Mouse (Mus musculus) limb, embryonic 12.5 days (tissue): ENCODE data around the gene Rheb. TPM values are rescaled to one million over a fixed set of nuclear protein-coding genes. Genes with fewer than 3 reads are reported as not detected.
"Not testable (repeated sequence)": the region's sequence is repeated elsewhere in the genome, so short reads cannot be mapped to it uniquely, and the experiment has no call there.

Experiments
- ATAC-seq: fragments of 200-750 bp; cut with Nextera tagmentation; 2 replicates; pipeline ENCODE4 v1.8.0; 2017; ENCODE audit warnings: low read depth, moderate TSS enrichment; ENCODE audit not compliant: insufficient number of reproducible peaks, insufficient read depth, low FRiP score, low TSS enrichment
- H3K27ac ChIP-seq: fragments of 300-500 bp; sonication (generic); 2 replicates; pipeline ENCODE4 v1.5.1; 2016; ENCODE audit warnings: mild to moderate bottlenecking, moderate library complexity
- H3K27me3 ChIP-seq: fragments of 300-500 bp; sonication (generic); 2 replicates; pipeline ENCODE4 v1.6.1; 2016; ENCODE audit warnings: mild to moderate bottlenecking, moderate library complexity
- H3K36me3 ChIP-seq: fragments of 300-500 bp; sonication (generic); 2 replicates; pipeline ENCODE4 v1.6.1; 2016; ENCODE audit warnings: mild to moderate bottlenecking, moderate library complexity
- H3K4me1 ChIP-seq: fragments of 300-500 bp; sonication (generic); replicated peaks from 2 replicates; pipeline ENCODE4 v1.6.1; 2016
- H3K4me2 ChIP-seq: fragments of 300-500 bp; sonication (generic); 2 replicates; pipeline ENCODE4 v1.6.1; 2016; ENCODE audit warnings: mild to moderate bottlenecking, moderate library complexity
- H3K4me3 ChIP-seq: fragments of 300-500 bp; sonication (generic); replicated peaks from 2 replicates; pipeline ENCODE4 v1.5.1; 2016; ENCODE audit warnings: mild to moderate bottlenecking
- H3K9ac ChIP-seq: fragments of 300-500 bp; sonication (generic); replicated peaks from 2 replicates; pipeline ENCODE4 v1.6.1; 2016; ENCODE audit warnings: mild to moderate bottlenecking, moderate library complexity
- H3K9me3 ChIP-seq: fragments of 300-500 bp; sonication (generic); 2 replicates; pipeline ENCODE4 v1.6.1; 2016; ENCODE audit warnings: mild to moderate bottlenecking, moderate library complexity
- WGBS: fragments of 180-500 bp; shearing (Covaris S2); methylation state at CpG from one replicate; pipeline ENCODE4 v1.1.7; 2016; 5-methylcytosine and 5-hydroxymethylcytosine counted together
- polyA plus RNA-seq: library from polyadenylated mRNA; unstranded; fragments of >200 nt; fragmentation: Nextera tagmentation; extraction: Ambion mirVana; gene quantifications from 2 replicates; pipeline ENCODE4 v1.2.1, GENCODE M21; 2016

The Rheb gene
- polyA plus RNA-seq, 1 experiment from 2014 or later = 199 TPM

DNA sequence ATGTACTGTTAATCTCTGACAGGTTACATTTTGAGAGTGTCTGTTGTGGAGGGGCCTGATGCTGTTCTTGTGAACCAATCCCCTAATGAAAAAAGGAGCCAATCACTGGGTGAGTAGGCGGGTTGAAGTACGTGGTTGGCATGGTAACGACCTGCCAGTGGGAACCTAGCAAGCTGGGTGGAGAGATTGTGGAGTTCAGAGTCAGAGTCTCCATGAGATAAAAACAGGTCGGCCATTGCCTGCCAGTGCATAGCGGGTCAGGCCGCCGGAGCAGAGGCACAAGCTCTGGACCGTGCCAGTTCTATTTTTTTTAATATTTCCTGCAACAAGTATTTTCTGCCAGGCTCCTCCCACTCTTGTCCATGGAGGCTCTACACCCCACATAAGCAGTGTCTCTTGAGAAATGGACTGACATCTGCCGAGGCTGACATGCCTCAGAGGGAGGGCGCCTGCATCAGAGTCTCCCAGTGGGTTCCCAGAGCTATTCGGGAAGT is 27.4 kb upstream of the Rheb start:
- no peaks in the 10 kb centered on the region for H3K27me3 ChIP-seq
- no peaks in the 10 kb centered on the region for H3K9me3 ChIP-seq
- peaks cover 3% of the 10 kb centered on the region; the same call in 1 of the 2 replicates for H3K4me1 ChIP-seq
- H3K4me2 ChIP-seq = no peak overlapping the region
- H3K9ac ChIP-seq = no peak overlapping the region
- H3K36me3 ChIP-seq = peaks cover 28% of the 10 kb centered on the region
- H3K4me3 ChIP-seq = no peak overlapping the region
- H3K27ac ChIP-seq = no peak overlapping the region
- WGBS = 75% methylated on average over 11 of the region's 11 CpGs
- ATAC-seq = no peak

DNA sequence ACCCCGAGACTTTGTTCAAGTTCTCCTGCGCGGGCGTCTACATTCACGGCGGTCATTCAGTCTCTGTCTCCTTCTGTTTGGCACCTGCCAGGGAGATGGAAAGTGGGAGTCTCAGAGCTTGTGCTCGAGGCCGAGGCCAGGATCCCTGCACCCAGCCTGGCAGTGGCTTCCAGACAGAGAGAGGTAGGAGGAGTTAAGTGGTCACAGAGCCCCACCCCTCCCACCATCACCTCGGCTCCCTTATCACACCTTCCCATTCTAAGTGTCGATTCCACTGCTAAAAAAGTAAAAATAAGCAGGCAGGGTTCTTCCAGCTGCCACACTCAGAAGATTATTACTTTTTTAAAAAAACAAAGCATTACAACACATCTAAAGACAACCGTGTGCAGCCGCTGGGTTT is 21.4 kb upstream of the Rheb start:
- Histone ChIP-seq H3K4me1 (no peaks in the 10 kb centered on the region), H3K4me3 (no peak overlapping the region), H3K36me3 (peaks cover 37% of the 10 kb centered on the region), H3K9me3 (no peaks in the 10 kb centered on the region), H3K27me3 (no peaks in the 10 kb centered on the region), H3K27ac (no peak overlapping the region), H3K9ac (no peak overlapping the region), H3K4me2 (no peak overlapping the region)
- WGBS = 78% methylated on average over 12 of the region's 12 CpGs
- ATAC-seq = no peak

DNA sequence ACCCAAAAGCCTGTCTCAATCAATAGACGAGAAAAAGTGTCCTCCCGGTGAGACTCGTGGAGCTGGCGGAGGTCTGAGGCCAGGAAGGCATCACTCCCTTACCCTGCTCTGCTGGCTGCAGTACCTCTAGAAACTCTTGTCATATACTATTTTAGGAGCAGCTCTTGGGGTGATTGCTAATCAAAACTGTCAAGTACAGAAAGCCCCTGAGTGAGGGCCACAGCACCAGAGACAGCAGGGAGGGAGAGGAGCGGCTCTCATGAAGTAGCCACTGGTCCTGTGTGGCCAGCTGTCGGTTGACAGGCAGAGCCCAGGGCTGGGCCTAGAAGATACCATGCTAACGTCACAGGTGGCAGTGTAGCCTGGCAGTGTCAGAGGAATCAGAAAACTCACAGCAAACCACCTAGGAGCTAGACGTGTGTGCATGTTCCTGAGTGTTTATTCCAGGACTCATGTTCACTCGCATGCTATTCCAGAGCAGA is 19.1 kb upstream of the Rheb start:
- Histone ChIP-seq H3K9me3 (no peaks in the 10 kb centered on the region), H3K4me2 (no peak overlapping the region), H3K27me3 (no peaks in the 10 kb centered on the region), H3K4me1 (no peaks in the 10 kb centered on the region), H3K36me3 (peaks cover 23% of the 10 kb centered on the region), H3K4me3 (no peak overlapping the region), H3K27ac (no peak overlapping the region), H3K9ac (no peak overlapping the region)
- 88% methylated on average over 9 of the region's 9 CpGs for WGBS
- ATAC-seq = no peak

DNA sequence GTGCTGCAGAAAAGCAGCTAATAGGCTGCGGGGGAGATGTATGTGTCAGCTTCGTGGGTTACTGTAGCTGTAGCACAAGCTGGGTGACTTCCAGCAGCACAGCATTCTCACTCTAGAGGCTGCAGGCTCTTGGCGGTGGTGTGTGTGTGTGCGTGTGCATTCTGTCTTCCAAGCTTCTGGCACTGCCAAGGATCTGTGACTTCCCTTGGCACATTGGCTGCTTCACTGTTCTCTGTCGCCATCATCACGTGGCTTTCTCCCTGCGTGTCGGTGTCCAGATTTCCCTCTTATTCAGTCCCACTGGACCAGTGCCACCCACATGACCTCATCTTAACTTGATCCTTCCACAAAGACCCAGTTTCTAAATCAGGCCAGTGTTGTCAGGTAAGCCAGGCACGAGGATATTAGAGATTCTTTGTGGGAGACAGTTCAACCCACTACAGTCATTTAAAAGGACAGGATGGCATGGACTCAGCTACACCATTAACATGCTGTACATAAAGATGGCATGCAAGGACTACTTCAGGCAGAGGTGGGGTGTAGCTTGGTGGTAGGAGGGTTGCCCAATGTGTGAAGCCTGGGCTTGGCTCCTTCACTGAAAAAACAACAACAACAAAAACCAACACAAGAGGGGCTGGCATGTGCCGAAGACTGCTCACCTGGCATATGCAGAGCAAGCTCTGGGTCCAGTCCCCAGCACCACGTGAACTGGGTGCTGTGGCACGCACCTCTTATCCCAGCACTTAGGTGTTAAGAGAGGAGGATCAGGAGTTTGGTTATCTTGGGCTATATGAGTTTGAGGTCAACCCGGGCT is 18.4 kb upstream of the Rheb start:
- H3K9me3 ChIP-seq = no peaks in the 10 kb centered on the region
- H3K36me3 ChIP-seq = peaks cover 18% of the 10 kb centered on the region; the same call in 1 of the 2 replicates
- H3K27ac ChIP-seq = no peak overlapping the region
- no peak for ATAC-seq
- WGBS = 88% methylated on average over 13 of the region's 13 CpGs
- no peaks in the 10 kb centered on the region for H3K4me1 ChIP-seq
- H3K4me2 ChIP-seq = no peak overlapping the region
- H3K9ac ChIP-seq = no peak overlapping the region
- no peaks in the 10 kb centered on the region for H3K27me3 ChIP-seq
- H3K4me3 ChIP-seq = no peak overlapping the region

DNA sequence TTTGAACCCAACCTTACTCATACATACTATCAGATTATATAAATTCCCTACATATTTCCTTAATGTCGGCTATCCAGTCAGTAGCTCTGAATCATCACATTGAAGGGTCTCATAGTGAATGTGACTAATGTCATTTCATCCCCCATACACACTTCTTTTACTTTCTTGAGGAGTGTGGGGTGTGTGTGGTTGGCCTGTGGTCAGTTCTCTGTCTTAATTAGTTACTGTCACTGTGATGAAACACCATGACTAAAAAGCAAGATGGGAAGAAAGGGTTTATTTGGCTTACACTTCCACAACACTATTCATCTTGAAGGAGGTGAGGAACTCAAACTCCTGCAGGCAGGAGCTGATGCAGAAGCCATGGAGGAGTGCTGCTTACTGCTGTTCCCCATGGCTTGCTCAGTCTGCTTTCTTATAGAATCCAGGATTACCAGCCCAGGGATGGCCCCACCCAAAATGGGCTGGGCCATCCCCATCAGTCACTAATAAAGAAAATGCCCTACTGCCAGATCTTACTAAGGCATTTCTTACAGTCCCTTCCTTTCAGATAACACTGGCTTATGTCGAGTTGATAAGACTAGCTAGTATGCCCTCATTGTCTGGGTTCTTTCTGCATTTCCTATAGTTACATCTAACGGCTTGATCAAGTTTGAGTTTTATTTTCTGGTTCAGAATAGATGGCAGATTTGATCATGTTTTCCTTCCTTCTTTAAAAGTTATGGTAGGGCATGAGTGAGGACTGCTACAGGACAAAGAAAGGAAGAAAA is 17.5 kb upstream of the Rheb start:
- Histone ChIP-seq H3K27me3 (no peaks in the 10 kb centered on the region), H3K27ac (no peak overlapping the region), H3K9me3 (no peaks in the 10 kb centered on the region), H3K4me3 (no peak overlapping the region), H3K36me3 (peaks cover 18% of the 10 kb centered on the region; the same call in 1 of the 2 replicates), H3K4me2 (no peak overlapping the region), H3K4me1 (no peaks in the 10 kb centered on the region), H3K9ac (no peak overlapping the region)
- no peak for ATAC-seq
- 77% methylated on average over 3 of the region's 3 CpGs for WGBS

DNA sequence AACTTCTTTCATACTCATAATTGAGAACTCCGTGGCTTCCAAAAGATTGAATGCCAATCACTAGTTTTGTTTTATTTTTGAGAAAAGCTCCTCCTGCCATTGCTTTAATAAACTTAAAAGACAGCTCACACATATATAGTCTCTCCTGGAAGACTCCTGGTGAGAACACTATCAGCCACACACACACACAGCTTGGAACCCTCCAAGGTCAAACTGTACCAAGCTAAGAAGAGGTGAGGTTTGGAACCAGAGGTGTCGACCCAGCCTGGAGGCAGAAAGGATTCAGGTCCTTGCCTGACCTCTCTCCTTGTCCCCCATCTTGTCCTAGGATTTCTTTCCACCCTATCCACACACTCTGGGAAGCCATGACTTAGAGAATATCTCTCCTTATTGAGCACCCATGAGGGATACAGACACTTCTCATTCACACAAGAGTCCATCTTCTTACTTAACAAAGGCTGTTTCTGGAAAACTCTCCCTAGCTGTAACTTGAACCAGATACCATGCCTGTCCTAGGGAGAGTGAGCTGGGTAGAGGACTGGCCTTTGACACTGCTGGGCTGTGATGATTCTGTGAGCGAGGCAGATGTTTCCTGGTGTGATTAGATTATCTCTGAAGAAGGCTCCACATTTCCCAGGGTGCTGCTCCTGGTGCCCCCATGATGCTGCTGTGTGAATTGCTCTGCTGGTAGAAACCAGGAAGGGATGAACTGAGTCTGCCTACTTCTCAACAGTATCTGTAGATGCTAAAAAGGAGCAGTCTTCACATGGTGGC is 12.6 kb upstream of the Rheb start:
- Histone ChIP-seq H3K4me1 (no peaks in the 10 kb centered on the region), H3K4me3 (no peak overlapping the region), H3K36me3 (no peaks in the 10 kb centered on the region), H3K4me2 (no peak overlapping the region), H3K27me3 (no peaks in the 10 kb centered on the region), H3K9me3 (no peaks in the 10 kb centered on the region), H3K27ac (no peak overlapping the region), H3K9ac (no peak overlapping the region)
- WGBS = 72% methylated on average over 3 of the region's 3 CpGs
- no peak for ATAC-seq

DNA sequence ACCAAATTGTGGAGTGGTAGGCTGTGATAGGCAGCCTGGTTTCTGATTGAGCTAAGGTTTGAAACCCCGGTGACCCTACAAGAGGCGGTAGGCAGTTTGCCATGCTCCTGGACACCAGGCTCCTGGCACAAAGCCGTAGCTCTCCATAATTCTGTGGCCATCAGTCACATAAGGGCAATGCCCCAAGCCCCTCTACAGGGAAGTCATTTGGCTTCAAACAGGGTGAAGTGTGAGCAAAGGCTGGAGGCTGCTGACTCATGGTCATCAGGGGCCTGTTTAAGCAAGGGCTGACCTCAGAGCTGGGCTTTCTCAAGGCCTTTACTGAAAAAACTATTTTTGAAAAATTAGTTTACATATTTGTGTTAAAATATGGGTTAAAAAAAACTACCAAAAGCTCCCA is 11.8 kb upstream of the Rheb start:
- Histone ChIP-seq H3K9ac (no peak overlapping the region), H3K27me3 (no peaks in the 10 kb centered on the region), H3K36me3 (no peaks in the 10 kb centered on the region), H3K4me2 (no peak overlapping the region), H3K4me1 (no peaks in the 10 kb centered on the region), H3K27ac (no peak overlapping the region), H3K4me3 (no peak overlapping the region), H3K9me3 (no peaks in the 10 kb centered on the region)
- 88% methylated on average over 3 of the region's 3 CpGs for WGBS
- no peak for ATAC-seq

DNA sequence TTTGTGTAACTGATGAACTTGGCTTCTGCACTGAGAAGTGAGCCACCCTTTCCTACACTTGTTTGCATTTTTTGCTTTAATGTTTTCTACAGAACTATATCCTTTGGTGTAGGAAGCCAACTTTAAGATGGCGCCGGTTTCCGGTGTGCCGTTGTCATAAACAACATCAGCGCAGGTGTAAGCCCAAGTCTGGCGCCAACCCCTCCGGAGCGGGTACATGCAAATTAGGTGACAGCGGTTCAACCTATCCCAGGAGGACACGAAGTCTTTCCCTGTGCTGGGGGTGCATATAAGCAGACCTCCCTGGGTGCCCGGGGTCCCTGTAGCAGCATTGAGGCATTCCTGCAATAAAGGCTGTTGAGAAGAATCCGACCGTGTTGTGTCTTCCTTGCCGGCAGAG is 5.8 kb upstream of the Rheb start:
- not testable (repeated sequence) for ATAC-seq, H3K4me1 ChIP-seq, H3K36me3 ChIP-seq, H3K4me3 ChIP-seq, H3K9ac ChIP-seq, H3K4me2 ChIP-seq, H3K27ac ChIP-seq, H3K9me3 ChIP-seq, H3K27me3 ChIP-seq
- WGBS = 89% methylated on average over 14 of the region's 14 CpGs

DNA sequence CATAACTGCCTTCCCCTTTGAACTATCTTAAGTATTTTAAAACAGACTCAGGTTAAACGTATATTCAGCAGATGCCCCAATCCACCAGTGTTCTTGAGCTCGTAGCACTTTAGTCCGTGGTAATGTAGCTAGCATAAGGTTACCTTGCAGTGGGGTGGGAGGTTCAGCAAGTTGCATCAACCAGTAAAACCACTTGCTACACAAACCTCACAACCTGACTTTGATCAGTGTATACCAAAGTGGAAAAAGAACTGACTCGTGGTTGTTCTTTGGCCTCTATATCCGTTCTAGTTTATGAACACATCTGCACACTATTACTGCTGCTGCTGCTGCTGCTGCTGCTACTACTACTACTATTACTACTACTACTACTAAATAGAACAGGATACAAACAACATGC is 1.4 kb upstream of the Rheb start:
- Histone ChIP-seq H3K9ac (no peak overlapping the region), H3K27ac (no peak overlapping the region)
- WGBS = 86% methylated on average over 5 of the region's 5 CpGs

DNA sequence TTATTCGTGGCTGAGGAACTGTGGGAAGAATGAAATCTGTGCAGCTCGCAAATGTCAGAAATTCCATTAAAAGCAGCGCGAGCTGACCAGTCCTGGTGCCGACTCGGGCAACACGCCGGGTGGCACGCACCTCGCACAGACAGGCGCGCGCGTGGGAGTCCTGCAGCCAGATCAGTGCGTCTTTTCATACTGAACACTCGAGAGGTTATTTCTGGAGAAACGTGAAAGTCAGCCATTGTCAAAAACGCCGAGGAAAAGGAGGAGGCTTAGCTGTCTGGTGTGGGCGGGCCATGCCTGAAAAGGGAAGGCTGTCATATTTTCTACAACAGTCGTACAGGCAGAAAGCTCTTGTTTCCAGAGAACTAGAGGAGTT is 665 bp upstream of the Rheb start:
- Histone ChIP-seq H3K27me3 (no peaks in the 10 kb centered on the region), H3K4me3 (peak overlapping the region; percentile 91), H3K9me3 (no peaks in the 10 kb centered on the region), H3K36me3 (no peaks in the 10 kb centered on the region), H3K9ac (no peak overlapping the region; the same call in 1 of the 2 replicates), H3K27ac (peak overlapping the region; percentile 99), H3K4me2 (peak overlapping the region; percentile 77), H3K4me1 (peaks cover 21% of the 10 kb centered on the region)
- 2% methylated on average over 21 of the region's 21 CpGs for WGBS
- peak; percentile 29; the same call in 1 of the 2 replicates for ATAC-seq

More for the DNA sequence above, 1.4 kb upstream of the Rheb start:
- H3K27me3 ChIP-seq = no peaks in the 10 kb centered on the region
- peak overlapping the region; percentile 77; the same call in 1 of the 2 replicates for H3K4me2 ChIP-seq
- no peaks in the 10 kb centered on the region for H3K9me3 ChIP-seq
- H3K36me3 ChIP-seq = no peaks in the 10 kb centered on the region
- ATAC-seq = no peak
- peaks cover 21% of the 10 kb centered on the region for H3K4me1 ChIP-seq
- H3K4me3 ChIP-seq = no peak overlapping the region
